Mouse (Mus musculus) gastrocnemius, adult 18-20 months (tissue): Measurements from ENCODE around the gene Rasgef1c. TPM values are rescaled to one million over a fixed set of nuclear protein-coding genes. Genes with fewer than 3 reads are reported as not detected.

Experiments
- DNase-seq: peaks from one replicate; pipeline ENCODE4 v3.0.0; 2021; ENCODE audit warnings: low spot score
- long read RNA-seq, 2 experiments: library from polyadenylated mRNA; stranded (forward); transcript quantifications; one replicate each; pipeline ENCODE4 v2.0.0; 2021
- total RNA-seq, 2 experiments: library from RNA; stranded (reverse); gene quantifications; 2 replicates each; pipeline ENCODE4 v1.2.3; 2021

The Rasgef1c gene
- total RNA-seq, result under 1 TPM; 0.14 to 0.33 TPM
- long read RNA-seq, experiment 1, result 0 reads
- long read RNA-seq, experiment 2, result 0 reads

- DNase-seq, result peak; percentile 52
Measured at GRCm38 (mm10) chr11:49901659-49902458, at the start of gene Rasgef1c. Gene Rasgef1c (plus strand): TSS chr11:49901835.

- no peak for DNase-seq
Measured at GRCm38 (mm10) chr11:49855144-49855543, 46.5 kb upstream of the Rasgef1c start.

- no peak for DNase-seq
Measured at GRCm38 (mm10) chr11:49861139-49861538, 40.5 kb upstream of the Rasgef1c start.

GRCm38 (mm10) chr11:49863926-49864325 is 37.7 kb upstream of the Rasgef1c start:
- no peak for DNase-seq

- no peak for DNase-seq
Measured at GRCm38 (mm10) chr11:49867320-49867719, 34.3 kb upstream of the Rasgef1c start.

GRCm38 (mm10) chr11:49869762-49870161 is 31.9 kb upstream of the Rasgef1c start:
- DNase-seq, result peak; percentile 59

GRCm38 (mm10) chr11:49871914-49872313 is 29.7 kb upstream of the Rasgef1c start:
- DNase-seq, result peak; percentile 22

GRCm38 (mm10) chr11:49872779-49873178 is 28.9 kb upstream of the Rasgef1c start:
- no peak for DNase-seq

GRCm38 (mm10) chr11:49876948-49877817 is 24.5 kb upstream of the Rasgef1c start:
- no peak for DNase-seq

- no peak for DNase-seq
Measured at GRCm38 (mm10) chr11:49879950-49880642, 21.5 kb upstream of the Rasgef1c start.

- no peak for DNase-seq
Measured at GRCm38 (mm10) chr11:49883394-49883793, 18.2 kb upstream of the Rasgef1c start.

GRCm38 (mm10) chr11:49888469-49888868 is 13.2 kb upstream of the Rasgef1c start:
- no peak for DNase-seq

- DNase-seq, result no peak
Measured at GRCm38 (mm10) chr11:49891993-49892392, 9.6 kb upstream of the Rasgef1c start.

GRCm38 (mm10) chr11:49893806-49894205 is 7.8 kb upstream of the Rasgef1c start:
- no peak for DNase-seq

- no peak for DNase-seq
Measured at GRCm38 (mm10) chr11:49895966-49896590, 5.6 kb upstream of the Rasgef1c start.

- no peak for DNase-seq
Measured at GRCm38 (mm10) chr11:49900043-49900442, 1.6 kb upstream of the Rasgef1c start.

- DNase-seq, result no peak
Measured at GRCm38 (mm10) chr11:49900962-49901658, 525 bp upstream of the Rasgef1c start.

- DNase-seq, result peak; percentile 59
Measured at GRCm38 (mm10) chr11:49903333-49903732, 1.7 kb downstream of the Rasgef1c start.

- DNase-seq, result no peak
Measured at GRCm38 (mm10) chr11:49918521-49919180, 17.0 kb downstream of the Rasgef1c start.

GRCm38 (mm10) chr11:49919304-49919703 is 17.7 kb downstream of the Rasgef1c start:
- DNase-seq, result no peak
